Mouse (Mus musculus): ENCODE measurements at regions not wholly inside any gene's neighbourhood (a gene's known extent, or its start where the extent isn't known, plus 50 kb on each side); places are given as distances from the start of the nearest gene placed in this dataset.

GRCm38 (mm10) chr13:16805560-16805959, 793.9 kb downstream of the Inhba start:
- no peak for ATAC-seq (ENCODE audit: extremely low read depth, insufficient number of reproducible peaks, low FRiP score, poor library complexity, severe bottlenecking)
